Mouse (Mus musculus) ovary, postnatal 14 days (tissue): ENCODE measurements around the gene Gon7.

Experiments used
- DNase-seq: peaks from one replicate; pipeline ENCODE4 v3.0.0; 2022; ENCODE audit warnings: low spot score

Gene Gon7

GRCm38 (mm10) chr12:102705906-102706640 lies 51.5 kb downstream of the Gon7 start:
- DNase-seq: no peak

DNA sequence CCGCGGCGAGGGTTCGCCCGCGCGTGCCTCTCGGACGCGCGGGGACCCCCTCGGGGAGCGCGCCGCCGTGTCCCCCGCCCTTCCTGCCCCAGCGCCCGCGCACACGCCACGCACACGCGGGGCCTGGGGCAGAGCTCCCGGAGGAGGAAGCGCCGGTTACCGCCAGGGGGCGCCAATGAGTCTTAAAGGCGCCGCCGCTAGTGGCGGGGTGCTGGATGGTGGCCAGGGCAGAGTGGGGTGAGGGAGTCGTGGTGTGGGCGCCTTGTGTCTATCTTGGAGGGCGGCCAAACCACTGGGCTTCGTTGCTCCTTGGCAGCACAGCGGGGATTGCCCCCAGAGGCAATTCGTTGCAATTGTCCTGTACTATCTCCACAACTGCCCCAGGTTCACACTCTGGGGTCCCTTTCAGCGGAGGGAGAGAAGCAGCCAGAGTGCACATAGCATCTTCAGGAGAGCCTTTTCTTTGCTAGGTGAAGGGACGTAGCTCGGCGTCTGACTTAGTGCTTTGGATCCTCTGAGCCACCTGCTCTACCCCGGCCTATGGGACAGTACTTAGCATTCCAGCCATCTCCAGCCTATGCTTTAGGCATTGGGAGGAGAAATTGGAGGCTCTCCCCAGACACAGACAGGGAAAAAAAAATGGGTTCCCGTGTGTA lies 52.3 kb downstream of the Gon7 start:
- peak; percentile 87 for DNase-seq

DNA sequence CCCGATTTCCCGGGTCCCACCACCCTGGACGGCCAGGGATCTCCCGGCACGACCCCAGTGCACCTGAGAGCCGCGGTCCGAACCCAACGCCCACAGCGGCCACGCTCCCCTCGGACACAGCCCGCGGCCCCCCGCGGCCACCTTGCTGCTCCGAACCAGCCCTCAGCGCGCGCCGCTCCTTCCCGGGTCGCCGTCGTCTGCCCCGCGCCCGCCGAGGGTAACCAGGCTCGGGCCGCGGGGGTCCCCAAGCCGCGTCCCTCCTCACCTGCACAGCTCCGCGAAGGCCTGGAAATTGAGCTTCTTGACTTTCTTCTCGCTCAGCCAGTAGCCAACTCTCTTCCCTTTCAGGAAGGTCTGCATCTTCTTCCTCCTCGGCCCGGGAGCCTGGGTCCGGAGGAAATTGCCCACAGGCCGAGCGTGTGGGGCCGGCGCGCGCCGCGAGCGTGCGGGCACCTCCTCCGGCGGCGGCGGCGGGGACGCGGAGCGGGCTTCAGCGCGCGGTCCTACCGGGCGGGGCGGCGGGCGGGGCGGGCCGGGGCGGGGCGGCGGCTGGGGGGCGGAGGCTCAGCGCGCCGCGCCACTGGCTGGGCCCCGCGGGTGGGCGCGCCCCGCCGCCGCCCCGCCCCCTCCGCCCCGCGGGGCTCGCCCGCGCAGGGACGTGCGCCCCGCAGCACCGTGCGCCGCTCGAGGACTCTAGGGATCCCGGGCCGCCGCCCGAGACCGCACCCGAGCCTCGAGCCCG lies 53.0 kb downstream of the Gon7 start, which contains the start of gene Itpk1:
TSS of gene Itpk1 (minus strand) at position 474 of the 742 bp plus-strand sequence.
- DNase-seq: peak; percentile 46

DNA sequence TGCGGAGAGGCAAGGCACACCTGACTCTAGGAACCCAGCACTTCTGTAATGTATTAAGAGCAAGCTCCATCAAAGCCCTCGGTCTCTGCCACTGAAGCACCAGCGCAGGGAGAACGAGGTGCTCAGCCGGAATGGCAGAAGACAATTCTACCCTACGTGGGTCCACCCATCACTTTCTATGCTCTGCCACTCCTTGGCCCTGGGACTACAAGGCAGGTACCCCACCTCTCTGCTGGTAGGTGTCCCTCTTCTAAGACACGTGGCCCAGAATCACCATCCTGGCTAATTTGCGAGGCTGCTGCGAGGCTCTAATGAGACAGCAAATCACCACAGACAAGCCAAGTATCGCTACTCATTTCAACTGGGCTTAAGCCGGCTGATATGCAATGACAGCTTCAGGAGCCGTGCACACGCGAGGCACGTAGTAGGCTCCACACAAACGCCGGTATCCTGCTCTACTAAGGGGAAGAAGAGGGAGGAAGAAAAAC lies 53.6 kb downstream of the Gon7 start:
- no peak for DNase-seq

GRCm38 (mm10) chr12:102703441-102703840 lies 54.2 kb downstream of the Gon7 start:
- no peak for DNase-seq
